Mouse (Mus musculus) intestine, postnatal 0 days (tissue): ENCODE measurements around the gene Vps45. TPM values are rescaled to one million over a fixed set of nuclear protein-coding genes. Genes with fewer than 3 reads are reported as not detected.

ENCODE experiments used
- ATAC-seq: fragments of 200-750 bp; cut with Nextera tagmentation; 2 replicates; pipeline ENCODE4 v1.8.0; 2017; ENCODE audit warnings: mild to moderate bottlenecking, moderate TSS enrichment, moderate library complexity
- H3K27ac ChIP-seq: fragments of 300-500 bp; sonication (generic); 2 replicates; pipeline ENCODE4 v1.5.1; 2014; ENCODE audit warnings: mild to moderate bottlenecking, low read depth, low read length, moderate library complexity
- H3K27me3 ChIP-seq: fragments of 300-500 bp; sonication (generic); replicated peaks from 2 replicates; pipeline ENCODE4 v1.6.1; 2014; ENCODE audit warnings: low read length, mixed read lengths; ENCODE audit not compliant: control insufficient read depth, insufficient read depth
- H3K36me3 ChIP-seq: fragments of 300-500 bp; sonication (generic); 2 replicates; pipeline ENCODE4 v1.6.1; 2014; ENCODE audit warnings: mild to moderate bottlenecking, moderate library complexity; ENCODE audit not compliant: control insufficient read depth, insufficient read depth
- H3K4me1 ChIP-seq: fragments of 300-500 bp; sonication (generic); replicated peaks from 2 replicates; pipeline ENCODE4 v1.6.1; 2014; ENCODE audit warnings: antibody characterized with exemption, low read length, mixed read lengths; ENCODE audit not compliant: control insufficient read depth, insufficient read depth
- H3K4me2 ChIP-seq: fragments of 300-500 bp; sonication (generic); replicated peaks from 2 replicates; pipeline ENCODE4 v1.6.1; 2014; ENCODE audit warnings: low read depth, mild to moderate bottlenecking, moderate library complexity
- H3K4me3 ChIP-seq: fragments of 300-500 bp; sonication (generic); 2 replicates; pipeline ENCODE4 v1.5.1; 2014; ENCODE audit warnings: low read depth, low read length
- H3K9ac ChIP-seq: fragments of 300-500 bp; sonication (generic); 2 replicates; pipeline ENCODE4 v1.6.1; 2014; ENCODE audit warnings: mild to moderate bottlenecking, low read depth, low read length
- H3K9me3 ChIP-seq: fragments of 300-500 bp; sonication (generic); 2 replicates; pipeline ENCODE4 v1.6.1; 2016; ENCODE audit warnings: mixed run types; ENCODE audit not compliant: control insufficient read depth
- CTCF ChIP-seq: sonication (generic); IDR thresholded peaks from 2 replicates; pipeline ENCODE4 v1.5.1; 2016; ENCODE audit warnings: low read depth, mild to moderate bottlenecking, control low read depth, antibody characterized with exemption, moderate library complexity
- WGBS: fragments of 180-500 bp; shearing (Covaris S2); extraction: QIAGEN DNeasy Blood & Tissue Kit; methylation state at CpG from one replicate; pipeline ENCODE4 v1.1.7; 2014; 5-methylcytosine and 5-hydroxymethylcytosine counted together
- polyA plus RNA-seq: library from polyadenylated mRNA; unstranded; fragments of >200 nt; fragmentation: Nextera tagmentation; extraction: Ambion mirVana; gene quantifications from 2 replicates; pipeline ENCODE4 v1.2.1, GENCODE M21; 2015

The Vps45 gene
- polyA plus RNA-seq, 1 experiment from 2014 or later: 22.5 TPM

- H3K4me3 ChIP-seq: no peak overlapping the region
- H3K4me2 ChIP-seq: no peak overlapping the region
- ATAC-seq: no peak
- H3K36me3 ChIP-seq: peaks cover 10% of the 10 kb centered on the region; the same call in 1 of the 2 replicates
- WGBS: 94% methylated on average over 2 of the region's 2 CpGs
- no peak overlapping the region for H3K9ac ChIP-seq
- H3K27me3 ChIP-seq: no peaks in the 10 kb centered on the region
- H3K9me3 ChIP-seq: no peaks in the 10 kb centered on the region
- TF ChIP-seq CTCF: no peak
- H3K4me1 ChIP-seq: no peaks in the 10 kb centered on the region
- no peak overlapping the region for H3K27ac ChIP-seq
Observed at GRCm38 (mm10) chr3:96016257-96016889, 41.9 kb downstream of the Vps45 start.

DNA sequence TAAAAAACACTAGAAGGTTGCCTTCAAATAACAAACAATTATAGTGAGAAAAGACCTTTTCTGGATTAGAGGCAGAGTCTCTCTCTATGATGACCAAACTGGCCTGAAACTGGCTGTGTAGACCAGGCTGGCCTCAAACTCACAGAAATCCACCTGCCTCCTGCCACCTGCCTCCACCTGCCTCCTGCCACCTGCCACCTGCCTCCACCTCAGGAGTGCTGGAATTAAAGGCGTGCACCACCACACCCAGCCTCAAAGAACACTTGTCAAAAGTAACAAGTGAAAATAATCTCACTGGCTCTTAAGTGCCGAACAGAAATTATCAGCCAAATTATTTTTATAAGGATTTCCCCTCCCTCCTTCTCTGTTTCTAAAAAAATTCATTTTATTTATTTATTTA lies 42.6 kb downstream of the Vps45 start:
- Histone ChIP-seq H3K36me3 (peaks cover 10% of the 10 kb centered on the region; the same call in 1 of the 2 replicates), H3K27me3 (no peaks in the 10 kb centered on the region), H3K4me2 (no peak overlapping the region), H3K27ac (no peak overlapping the region), H3K4me3 (no peak overlapping the region), H3K9ac (no peak overlapping the region), H3K9me3 (no peaks in the 10 kb centered on the region), H3K4me1 (no peaks in the 10 kb centered on the region)
- no peak for TF ChIP-seq CTCF
- no peak for ATAC-seq
- WGBS: 68% methylated on average over 2 of the region's 2 CpGs

- H3K4me1 ChIP-seq: no peaks in the 10 kb centered on the region
- 69% methylated on average over 5 of the region's 5 CpGs for WGBS
- no peak overlapping the region for H3K4me3 ChIP-seq
- ATAC-seq: no peak
- H3K9me3 ChIP-seq: no peaks in the 10 kb centered on the region
- TF ChIP-seq CTCF: no peak
- no peak overlapping the region for H3K27ac ChIP-seq
- H3K4me2 ChIP-seq: no peak overlapping the region
- H3K27me3 ChIP-seq: no peaks in the 10 kb centered on the region
- no peaks in the 10 kb centered on the region for H3K36me3 ChIP-seq
- H3K9ac ChIP-seq: no peak overlapping the region
Observed at GRCm38 (mm10) chr3:96012805-96013204, 45.5 kb downstream of the Vps45 start.

GRCm38 (mm10) chr3:96008463-96008862 lies 49.8 kb downstream of the Vps45 start:
- H3K4me3 ChIP-seq: no peak overlapping the region
- H3K4me2 ChIP-seq: no peak overlapping the region
- no peak for ATAC-seq
- H3K36me3 ChIP-seq: no peaks in the 10 kb centered on the region
- no peaks in the 10 kb centered on the region for H3K9me3 ChIP-seq
- H3K27ac ChIP-seq: no peak overlapping the region
- H3K27me3 ChIP-seq: no peaks in the 10 kb centered on the region
- 81% methylated on average over 6 of the region's 6 CpGs for WGBS
- TF ChIP-seq CTCF: no peak
- H3K4me1 ChIP-seq: no peaks in the 10 kb centered on the region
- H3K9ac ChIP-seq: no peak overlapping the region

GRCm38 (mm10) chr3:96001560-96001959 lies 56.7 kb downstream of the Vps45 start:
- no peak overlapping the region for H3K9ac ChIP-seq
- ATAC-seq: no peak
- no peak overlapping the region for H3K27ac ChIP-seq
- no peak for TF ChIP-seq CTCF
- no peak overlapping the region for H3K4me2 ChIP-seq
- H3K4me3 ChIP-seq: no peak overlapping the region
- no peaks in the 10 kb centered on the region for H3K9me3 ChIP-seq
- no peaks in the 10 kb centered on the region for H3K27me3 ChIP-seq
- 96% methylated on average over 1 of the region's 1 CpGs for WGBS
- 0 out of 2 replicates have a peak, but pooled peaks cover 8% of the 10 kb centered on the region for H3K36me3 ChIP-seq
- peaks cover 3% of the 10 kb centered on the region; the same call in 1 of the 2 replicates for H3K4me1 ChIP-seq

- no peak overlapping the region for H3K9ac ChIP-seq
- TF ChIP-seq CTCF: no peak
- H3K36me3 ChIP-seq: 0 out of 2 replicates have a peak, but pooled peaks cover 8% of the 10 kb centered on the region
- H3K27me3 ChIP-seq: 0 out of 2 replicates have a peak, but pooled peaks cover 5% of the 10 kb centered on the region
- no peak overlapping the region for H3K27ac ChIP-seq
- no peak for ATAC-seq
- H3K9me3 ChIP-seq: no peaks in the 10 kb centered on the region
- peaks cover 3% of the 10 kb centered on the region; the same call in 1 of the 2 replicates for H3K4me1 ChIP-seq
- 64% methylated on average over 9 of the region's 9 CpGs for WGBS
- no peak overlapping the region for H3K4me2 ChIP-seq
- no peak overlapping the region for H3K4me3 ChIP-seq
Observed at GRCm38 (mm10) chr3:96000921-96001501, 57.3 kb downstream of the Vps45 start.
